Mouse (Mus musculus): ENCODE results near the gene Kalrn. TPM values are rescaled to one million over a fixed set of nuclear protein-coding genes. Genes with fewer than 3 reads are reported as not detected.

Gene Kalrn
- polyA plus RNA-seq, 1 experiment from 2014 or later: 11.3 TPM

DNA sequence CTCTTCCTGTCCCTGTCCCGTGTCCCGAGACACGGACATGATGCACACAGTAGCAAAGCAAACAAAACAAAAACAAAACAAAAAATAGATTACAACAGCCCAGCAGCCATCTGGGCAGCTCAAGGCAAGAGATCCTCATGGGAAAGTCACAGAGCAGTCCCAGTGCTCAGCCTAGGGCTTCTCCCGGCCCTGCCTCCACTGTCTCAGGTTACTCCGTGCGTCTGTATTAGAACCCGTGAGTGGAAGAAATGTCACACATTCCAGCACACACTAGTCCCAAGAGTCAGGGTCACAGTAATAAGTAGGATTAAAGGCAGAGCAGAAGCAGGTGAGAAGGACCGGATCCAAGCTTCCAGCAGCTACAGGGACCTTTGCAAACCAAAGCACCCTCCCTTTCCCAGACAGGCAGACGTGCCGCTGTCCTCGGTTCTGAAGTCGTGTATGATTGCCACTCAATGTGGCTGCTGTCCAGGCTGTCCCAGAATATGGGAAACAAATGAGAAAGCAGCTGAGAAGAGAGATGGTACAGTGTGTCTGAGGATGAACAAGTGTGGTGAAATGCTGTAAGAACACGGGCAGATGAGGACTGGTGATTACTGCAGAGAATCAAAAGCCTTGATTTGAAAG, 173.1 kb downstream of the Kalrn start:
- peak; percentile 48 for DNase-seq (ENCODE audit: low spot score)
- H3K4me3 ChIP-seq: no peak overlapping the region
- 46% methylated on average over 13 of the region's 13 CpGs for WGBS

DNA sequence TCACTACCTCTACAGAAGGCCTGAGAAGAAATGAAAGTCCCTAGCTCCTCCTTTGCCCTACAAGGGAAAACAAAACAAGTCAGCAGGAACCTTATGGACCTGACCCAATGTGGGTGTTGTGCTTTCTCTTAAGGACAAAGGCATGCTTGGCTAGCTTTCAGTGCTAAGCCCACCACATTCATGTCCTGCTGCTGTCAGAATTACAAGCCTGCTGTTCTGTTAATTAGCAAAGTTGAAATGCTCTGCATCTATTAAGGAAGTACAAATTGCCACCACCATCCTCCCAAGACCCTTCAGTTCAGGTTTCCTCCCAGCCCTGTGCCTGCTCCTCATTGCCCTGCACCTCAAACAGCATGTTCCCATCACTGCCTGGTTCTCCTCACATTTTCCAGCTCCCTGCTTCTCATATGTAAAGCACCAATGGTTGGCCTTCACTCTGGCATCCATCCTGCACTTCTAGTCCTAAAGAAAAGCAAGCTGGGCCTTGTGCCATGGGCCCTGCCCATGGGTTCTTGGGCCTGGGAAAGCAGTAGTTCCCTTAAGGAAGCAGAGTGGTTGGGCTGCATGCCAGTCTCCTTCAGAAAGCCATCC, 178.0 kb downstream of the Kalrn start:
- H3K36me3 ChIP-seq: 0 out of 2 replicates have a peak, but pooled peaks cover 2% of the 10 kb centered on the region
- no peak overlapping the region for H3K4me3 ChIP-seq
- H3K4me1 ChIP-seq: peaks cover 8% of the 10 kb centered on the region
- H3K9me3 ChIP-seq (replicated peaks): no peaks in the 10 kb centered on the region
- H3K27ac ChIP-seq (replicated peaks): no peak overlapping the region
- no peaks in the 10 kb centered on the region for H3K27me3 ChIP-seq (ENCODE audit: low read depth, poor library complexity, severe bottlenecking)
- no peak for DNase-seq (ENCODE audit: low spot score)

More for the DNA sequence above, 173.1 kb downstream of the Kalrn start:
- no peaks in the 10 kb centered on the region for H3K27me3 ChIP-seq (ENCODE audit: low read depth, poor library complexity, severe bottlenecking)
- no peaks in the 10 kb centered on the region for H3K9me3 ChIP-seq (replicated peaks)
- no peak overlapping the region for H3K27ac ChIP-seq (replicated peaks)
- H3K4me1 ChIP-seq: peaks cover 6% of the 10 kb centered on the region; the same call in 1 of the 2 replicates
- no peaks in the 10 kb centered on the region for H3K36me3 ChIP-seq

DNA sequence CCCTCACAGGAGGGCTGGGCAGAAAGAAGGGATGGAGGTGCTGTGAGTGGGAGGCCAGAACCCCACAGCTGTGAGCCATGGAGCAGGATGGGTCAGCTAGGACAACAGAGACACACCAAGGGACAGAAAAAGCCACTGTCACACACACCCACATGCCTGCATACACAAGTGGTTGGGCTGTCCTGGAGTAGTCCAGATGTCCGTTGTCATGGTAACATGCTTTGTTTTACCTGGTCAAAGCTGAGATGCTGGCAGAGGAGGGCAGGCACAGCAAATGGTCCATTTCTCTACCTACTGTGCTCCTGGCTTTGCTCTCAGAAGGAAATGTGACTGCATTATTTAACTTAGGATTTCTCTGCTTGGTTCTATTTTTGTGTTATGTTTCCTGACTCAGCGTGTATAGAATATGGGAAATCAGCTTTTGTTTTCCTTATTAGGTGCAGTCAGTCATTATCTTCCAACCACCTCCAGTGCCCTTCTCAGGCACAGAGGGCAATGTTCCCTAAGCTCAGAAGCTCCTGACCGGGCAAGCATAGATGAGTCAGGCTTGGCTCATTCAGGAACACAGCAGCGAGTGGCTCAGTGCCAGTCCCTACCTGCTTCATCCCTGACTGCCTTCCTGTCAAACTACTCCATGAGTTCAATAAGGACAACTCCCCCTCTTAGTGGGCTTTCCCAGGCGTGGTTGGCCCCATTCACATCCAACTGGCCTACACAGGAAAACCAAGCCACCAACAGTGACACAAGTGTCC, 183.6 kb downstream of the Kalrn start:
- DNase-seq (ENCODE audit: low spot score): no peak
- Histone ChIP-seq H3K27ac (replicated peaks) (no peak overlapping the region), H3K9me3 (replicated peaks) (no peaks in the 10 kb centered on the region), H3K4me3 (no peak overlapping the region), H3K27me3 (ENCODE audit: low read depth, poor library complexity, severe bottlenecking) (no peaks in the 10 kb centered on the region), H3K4me1 (peaks cover 14% of the 10 kb centered on the region), H3K36me3 (peaks cover 18% of the 10 kb centered on the region)
- WGBS: 79% methylated on average over 5 of the region's 5 CpGs

DNA sequence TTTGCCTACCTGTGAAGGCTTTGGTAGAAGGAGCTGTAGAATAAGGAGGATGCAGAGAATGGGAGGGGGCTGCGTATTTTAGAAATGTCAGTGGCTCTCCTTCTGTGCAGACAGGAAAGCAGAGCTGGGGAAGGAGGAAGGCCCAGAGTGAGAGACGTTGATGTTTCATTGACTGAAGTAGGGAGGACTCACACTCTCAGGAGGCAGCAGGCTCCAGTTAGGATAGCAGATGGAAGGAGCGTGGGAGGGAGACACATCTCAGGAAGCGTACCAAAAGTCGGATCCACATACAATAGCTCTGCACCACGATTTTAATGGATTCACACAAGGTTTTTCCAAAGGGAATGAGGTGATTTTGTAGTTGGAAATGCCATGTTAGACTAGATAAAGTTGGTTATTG, 184.5 kb downstream of the Kalrn start:
- peaks cover 14% of the 10 kb centered on the region for H3K4me1 ChIP-seq
- 90% methylated on average over 6 of the region's 6 CpGs for WGBS
- no peak overlapping the region for H3K27ac ChIP-seq (replicated peaks)
- no peaks in the 10 kb centered on the region for H3K9me3 ChIP-seq (replicated peaks)
- H3K4me3 ChIP-seq: no peak overlapping the region
- peaks cover 21% of the 10 kb centered on the region for H3K36me3 ChIP-seq
- no peak for DNase-seq (ENCODE audit: low spot score)
- H3K27me3 ChIP-seq (ENCODE audit: low read depth, poor library complexity, severe bottlenecking): no peaks in the 10 kb centered on the region

DNA sequence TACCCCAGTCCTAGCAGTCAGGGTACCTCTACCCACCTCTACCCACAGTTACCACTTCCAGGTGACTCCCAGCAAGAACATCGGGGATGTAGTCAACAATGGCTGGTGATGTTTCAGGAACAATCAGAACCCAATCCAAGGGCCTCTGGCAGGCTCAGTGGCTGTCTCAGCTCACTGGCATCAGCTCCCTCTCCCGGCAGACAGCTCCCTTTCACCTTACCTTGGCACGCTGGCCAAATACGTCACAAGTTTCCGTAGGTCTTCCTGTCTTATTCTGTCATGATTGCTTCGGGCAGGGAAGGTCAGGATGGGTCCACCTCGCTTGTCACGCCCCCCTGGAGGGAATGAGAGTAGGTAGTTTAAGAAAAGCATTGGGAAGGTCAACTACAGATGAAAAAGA, 188.3 kb downstream of the Kalrn start:
- DNase-seq (ENCODE audit: low spot score): no peak
- H3K27ac ChIP-seq (replicated peaks): no peak overlapping the region
- no peak overlapping the region for H3K4me3 ChIP-seq
- H3K4me1 ChIP-seq: peaks cover 15% of the 10 kb centered on the region
- no peaks in the 10 kb centered on the region for H3K27me3 ChIP-seq (ENCODE audit: low read depth, poor library complexity, severe bottlenecking)
- H3K9me3 ChIP-seq (replicated peaks): no peaks in the 10 kb centered on the region
- 94% methylated on average over 8 of the region's 8 CpGs for WGBS
- H3K36me3 ChIP-seq: peaks cover 22% of the 10 kb centered on the region

DNA sequence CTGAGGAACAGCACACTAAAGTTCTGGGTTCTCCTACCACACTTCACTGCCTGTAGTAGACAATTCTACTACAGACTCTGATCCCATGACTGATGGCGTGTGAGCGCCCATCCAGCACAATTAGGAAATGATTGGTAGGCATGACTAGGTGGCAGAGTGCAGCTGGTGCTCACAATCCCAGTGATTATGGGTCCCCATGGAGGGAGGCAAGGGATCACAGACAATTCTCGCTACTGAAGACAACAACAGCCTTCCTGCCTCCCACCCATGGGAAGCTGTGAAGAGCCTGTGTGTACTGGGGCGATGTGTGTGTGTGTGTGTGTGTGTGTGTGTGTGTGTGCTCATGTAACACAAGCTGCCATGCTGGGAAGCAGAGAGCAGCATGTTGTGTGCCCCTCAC, 190.3 kb downstream of the Kalrn start:
- peak overlapping the region; percentile 52; the same call in 1 of the 2 replicates for H3K27ac ChIP-seq (replicated peaks)
- H3K4me3 ChIP-seq: no peak overlapping the region
- peaks cover 6% of the 10 kb centered on the region for H3K4me1 ChIP-seq
- no peak for DNase-seq (ENCODE audit: low spot score)
- H3K9me3 ChIP-seq (replicated peaks): no peaks in the 10 kb centered on the region
- WGBS: 86% methylated on average over 4 of the region's 4 CpGs
- no peaks in the 10 kb centered on the region for H3K27me3 ChIP-seq (ENCODE audit: low read depth, poor library complexity, severe bottlenecking)
- H3K36me3 ChIP-seq: peaks cover 15% of the 10 kb centered on the region

DNA sequence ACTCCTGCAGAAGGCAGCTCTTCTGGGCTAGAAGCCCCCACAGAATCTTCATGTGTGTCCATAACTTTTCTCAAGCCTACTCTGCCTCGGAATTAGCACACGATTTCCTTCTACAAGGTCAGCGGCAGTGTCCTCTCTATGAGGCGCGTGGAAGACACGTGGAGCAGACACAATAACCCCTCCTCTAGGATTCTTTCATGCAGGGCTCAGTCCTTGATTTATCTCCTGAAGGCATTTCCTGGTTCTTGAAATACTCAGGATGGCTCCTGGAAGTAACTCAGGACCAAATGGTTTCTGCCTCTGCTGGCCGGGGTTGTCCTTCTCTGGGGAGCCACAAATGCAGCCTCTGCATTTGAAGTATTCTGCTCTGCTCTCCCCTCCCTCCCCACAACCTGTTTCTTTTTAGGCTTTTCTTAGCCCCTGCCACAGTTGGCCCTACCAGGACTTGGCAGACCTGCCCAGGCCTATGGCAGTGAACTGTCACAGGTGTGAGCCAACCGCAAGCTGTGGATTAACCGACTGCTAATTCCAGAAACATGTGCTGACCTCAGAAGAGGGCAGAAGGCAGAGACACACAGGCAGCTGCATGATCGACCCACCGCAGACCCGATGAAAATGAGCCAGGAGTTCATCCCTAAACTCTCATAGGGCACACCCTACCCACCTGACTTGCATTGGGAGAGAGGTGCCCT, 197.0 kb downstream of the Kalrn start:
- H3K4me3 ChIP-seq: no peak overlapping the region

DNA sequence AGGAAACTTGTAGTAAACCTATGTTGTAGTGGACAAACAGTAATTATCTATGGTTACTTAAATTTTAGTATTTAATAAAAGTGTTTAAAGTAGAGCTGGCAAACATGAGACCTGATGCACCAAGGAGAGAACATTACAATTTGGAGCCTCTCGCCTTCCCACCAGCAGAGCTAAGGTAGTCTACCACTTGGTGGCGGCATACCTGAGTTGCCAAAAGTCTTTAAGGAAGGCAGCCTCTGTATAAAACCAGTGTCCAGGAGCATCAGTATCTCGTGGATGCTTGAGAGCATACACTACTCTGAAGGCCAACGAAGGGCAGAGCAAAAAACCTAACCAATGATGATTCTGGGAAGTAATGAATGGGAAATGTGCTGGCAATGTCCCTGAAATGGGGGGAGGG, 199.8 kb downstream of the Kalrn start:
- no peaks in the 10 kb centered on the region for H3K9me3 ChIP-seq (replicated peaks)
- peaks cover 15% of the 10 kb centered on the region for H3K4me1 ChIP-seq
- no peak overlapping the region for H3K27ac ChIP-seq (replicated peaks)
- H3K27me3 ChIP-seq (ENCODE audit: low read depth, poor library complexity, severe bottlenecking): no peaks in the 10 kb centered on the region
- DNase-seq (ENCODE audit: low spot score): no peak
- 65% methylated on average over 4 of the region's 4 CpGs for WGBS
- no peak overlapping the region for H3K4me3 ChIP-seq
- no peaks in the 10 kb centered on the region for H3K36me3 ChIP-seq

More for the DNA sequence above, 197.0 kb downstream of the Kalrn start:
- DNase-seq (ENCODE audit: low spot score): no peak
- H3K27me3 ChIP-seq (ENCODE audit: low read depth, poor library complexity, severe bottlenecking): no peaks in the 10 kb centered on the region
- H3K9me3 ChIP-seq (replicated peaks): no peaks in the 10 kb centered on the region
- H3K4me1 ChIP-seq: peaks cover 6% of the 10 kb centered on the region; the same call in 1 of the 2 replicates
- no peak overlapping the region for H3K27ac ChIP-seq (replicated peaks)
- H3K36me3 ChIP-seq: no peaks in the 10 kb centered on the region
- WGBS: 87% methylated on average over 12 of the region's 12 CpGs

DNA sequence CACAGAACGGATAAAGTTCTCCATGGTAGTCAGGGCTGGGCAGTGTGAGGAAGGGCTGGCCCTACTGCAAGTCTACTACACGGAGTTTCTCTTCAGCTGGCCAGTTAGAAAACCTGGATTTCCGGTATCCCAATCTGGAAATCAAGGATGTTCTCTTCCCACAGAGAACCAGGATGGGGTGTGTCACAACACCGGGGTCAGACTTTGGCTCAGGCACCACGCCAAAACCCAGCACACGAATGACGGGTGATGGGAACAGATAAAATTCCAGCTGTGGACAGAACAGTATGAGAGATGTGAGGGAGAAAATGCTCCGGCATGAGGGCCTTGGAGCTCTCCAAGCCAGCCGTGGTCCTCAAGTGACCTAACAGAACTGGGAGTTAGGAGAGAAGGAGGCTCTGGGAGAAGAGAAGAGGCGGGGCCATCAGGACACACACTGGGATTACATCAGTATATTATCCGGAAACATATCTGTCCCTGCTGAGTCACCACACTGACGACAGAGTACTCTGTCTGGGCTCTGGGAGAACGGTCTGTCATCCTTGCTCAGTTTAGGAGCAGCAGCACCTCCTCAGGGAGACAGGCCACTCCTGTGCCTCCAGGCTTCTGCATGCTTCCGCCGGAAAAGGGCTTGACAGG, 201.1 kb downstream of the Kalrn start:
- H3K4me3 ChIP-seq: no peak overlapping the region
- no peaks in the 10 kb centered on the region for H3K27me3 ChIP-seq (ENCODE audit: low read depth, poor library complexity, severe bottlenecking)
- H3K27ac ChIP-seq (replicated peaks): no peak overlapping the region
- WGBS: 84% methylated on average over 15 of the region's 15 CpGs
- no peak for DNase-seq (ENCODE audit: low spot score)
- H3K4me1 ChIP-seq: peaks cover 11% of the 10 kb centered on the region
- no peaks in the 10 kb centered on the region for H3K36me3 ChIP-seq
- no peaks in the 10 kb centered on the region for H3K9me3 ChIP-seq (replicated peaks)

DNA sequence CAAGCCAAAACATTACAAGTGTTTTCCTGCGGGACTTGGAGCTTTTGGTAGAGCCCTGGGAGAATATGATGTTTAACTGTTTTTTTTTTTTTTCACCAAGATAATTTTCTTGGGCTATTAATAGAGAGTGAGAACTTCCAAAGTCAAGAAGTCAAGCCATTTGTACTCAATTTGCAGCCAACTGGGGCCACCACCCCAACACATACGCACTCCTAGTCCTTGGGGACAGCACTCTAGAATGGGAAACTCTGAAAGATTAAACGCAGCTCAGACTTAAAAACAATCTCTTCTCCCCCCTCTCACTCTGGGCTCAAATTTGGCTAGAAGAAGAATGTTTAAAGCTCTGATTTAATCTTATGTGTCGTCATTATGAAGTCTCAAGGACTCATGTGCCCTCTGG, 214.1 kb downstream of the Kalrn start:
- H3K4me3 ChIP-seq: no peak overlapping the region
- WGBS: 88% methylated on average over 4 of the region's 4 CpGs
- peaks cover 12% of the 10 kb centered on the region for H3K36me3 ChIP-seq

DNA sequence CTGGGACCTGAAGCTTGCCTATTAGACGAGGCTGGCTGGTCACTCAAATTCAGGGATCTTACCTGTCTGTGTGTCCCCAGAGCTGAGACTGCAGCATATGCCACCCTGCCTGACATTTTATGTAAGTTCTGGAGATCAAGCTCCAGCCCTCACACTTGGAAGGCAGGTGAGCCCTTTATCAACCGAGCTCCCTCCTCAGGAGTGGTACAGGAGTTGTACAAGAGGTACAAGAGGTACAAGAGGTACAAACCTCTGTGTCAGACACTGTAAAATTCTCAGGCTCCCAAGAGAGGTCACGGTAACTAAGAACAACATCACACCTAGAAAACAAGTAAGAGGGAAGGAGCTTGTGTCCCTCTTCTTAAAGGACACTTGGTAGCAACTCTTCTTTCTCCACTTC, 217.8 kb downstream of the Kalrn start:
- Histone ChIP-seq H3K9me3 (replicated peaks) (no peaks in the 10 kb centered on the region), H3K27me3 (ENCODE audit: low read depth, poor library complexity, severe bottlenecking) (no peaks in the 10 kb centered on the region), H3K36me3 (peaks cover 9% of the 10 kb centered on the region), H3K4me1 (peaks cover 13% of the 10 kb centered on the region), H3K27ac (replicated peaks) (no peak overlapping the region), H3K4me3 (no peak overlapping the region)
- no peak for DNase-seq (ENCODE audit: low spot score)
- WGBS: 85% methylated on average over 3 of the region's 3 CpGs

More for the DNA sequence above, 214.1 kb downstream of the Kalrn start:
- no peak for DNase-seq (ENCODE audit: low spot score)
- H3K4me1 ChIP-seq: peaks cover 9% of the 10 kb centered on the region
- H3K27ac ChIP-seq (replicated peaks): no peak overlapping the region
- no peaks in the 10 kb centered on the region for H3K9me3 ChIP-seq (replicated peaks)
- H3K27me3 ChIP-seq (ENCODE audit: low read depth, poor library complexity, severe bottlenecking): no peaks in the 10 kb centered on the region

DNA sequence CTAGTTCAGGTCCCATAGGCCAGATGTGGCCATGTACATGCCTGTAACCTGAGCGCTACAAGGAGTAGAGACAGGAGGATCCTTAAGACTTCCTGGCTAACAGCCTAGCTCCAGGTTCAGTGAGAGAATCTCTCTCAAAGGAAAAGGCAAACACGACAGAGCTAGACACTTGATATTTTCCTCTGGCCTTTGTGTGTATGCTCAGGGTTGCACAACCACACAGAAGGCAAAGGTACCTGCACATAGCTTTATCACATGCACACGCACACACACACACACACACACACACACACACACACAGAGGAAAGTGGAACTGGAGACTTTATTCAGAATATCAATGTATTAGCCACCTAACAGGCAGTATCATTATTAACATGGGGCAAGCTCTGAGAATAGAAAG, 219.3 kb downstream of the Kalrn start:
- Histone ChIP-seq H3K36me3 (peaks cover 9% of the 10 kb centered on the region), H3K9me3 (replicated peaks) (no peaks in the 10 kb centered on the region), H3K27ac (replicated peaks) (no peak overlapping the region), H3K27me3 (ENCODE audit: low read depth, poor library complexity, severe bottlenecking) (no peaks in the 10 kb centered on the region), H3K4me1 (peaks cover 16% of the 10 kb centered on the region), H3K4me3 (no peak overlapping the region)
- DNase-seq (ENCODE audit: low spot score): no peak
- WGBS: 90% methylated on average over 3 of the region's 3 CpGs

All from midbrain, embryonic 10.5 days (tissue).